Mouse (Mus musculus): ENCODE measurements at regions not wholly inside any gene's neighbourhood (a gene's known extent, or its start where the extent isn't known, plus 50 kb on each side); places are given as distances from the start of the nearest gene placed in this dataset.
A peak's percentile ranks its signal among the peaks of the same experiment; 100 is the strongest.

GRCm38 (mm10) chr2:167782231-167782999 is 92.8 kb upstream of the Tmem189 start:
- no peak for DNase-seq (ENCODE audit: low spot score in 2 of 2)

DNA sequence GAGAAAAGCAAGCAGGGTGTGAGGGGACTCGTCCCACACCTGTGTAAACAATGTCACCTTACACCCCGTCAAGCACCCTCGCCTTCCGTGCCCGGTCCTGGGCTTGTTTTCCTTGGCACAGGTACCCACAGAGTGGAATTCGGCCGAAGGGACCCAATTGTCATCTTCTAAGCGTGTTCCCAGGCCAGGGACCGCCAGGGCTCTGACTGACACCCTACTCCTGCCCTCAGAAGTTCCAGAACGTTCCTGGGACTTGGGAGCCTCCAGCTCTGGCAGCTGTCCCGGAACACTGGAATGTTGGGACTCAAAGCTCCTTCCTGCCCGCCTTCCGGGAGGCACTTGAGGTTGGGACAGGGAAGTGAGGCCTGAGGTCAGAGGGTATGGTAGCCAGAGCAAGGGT is 91.9 kb upstream of the Tmem189 start:
- DNase-seq (ENCODE audit: low spot score in 2 of 2) = peak; percentile 73 to 74

- DNase-seq (ENCODE audit: low spot score in 2 of 2) = no peak
These were observed 89.1 kb upstream of the Tmem189 start for GRCm38 (mm10) chr2:167778691-167779090.

- no peak for DNase-seq (ENCODE audit: low spot score in 2 of 2)
These were observed 88.6 kb upstream of the Tmem189 start for GRCm38 (mm10) chr2:167778271-167778670.

DNA sequence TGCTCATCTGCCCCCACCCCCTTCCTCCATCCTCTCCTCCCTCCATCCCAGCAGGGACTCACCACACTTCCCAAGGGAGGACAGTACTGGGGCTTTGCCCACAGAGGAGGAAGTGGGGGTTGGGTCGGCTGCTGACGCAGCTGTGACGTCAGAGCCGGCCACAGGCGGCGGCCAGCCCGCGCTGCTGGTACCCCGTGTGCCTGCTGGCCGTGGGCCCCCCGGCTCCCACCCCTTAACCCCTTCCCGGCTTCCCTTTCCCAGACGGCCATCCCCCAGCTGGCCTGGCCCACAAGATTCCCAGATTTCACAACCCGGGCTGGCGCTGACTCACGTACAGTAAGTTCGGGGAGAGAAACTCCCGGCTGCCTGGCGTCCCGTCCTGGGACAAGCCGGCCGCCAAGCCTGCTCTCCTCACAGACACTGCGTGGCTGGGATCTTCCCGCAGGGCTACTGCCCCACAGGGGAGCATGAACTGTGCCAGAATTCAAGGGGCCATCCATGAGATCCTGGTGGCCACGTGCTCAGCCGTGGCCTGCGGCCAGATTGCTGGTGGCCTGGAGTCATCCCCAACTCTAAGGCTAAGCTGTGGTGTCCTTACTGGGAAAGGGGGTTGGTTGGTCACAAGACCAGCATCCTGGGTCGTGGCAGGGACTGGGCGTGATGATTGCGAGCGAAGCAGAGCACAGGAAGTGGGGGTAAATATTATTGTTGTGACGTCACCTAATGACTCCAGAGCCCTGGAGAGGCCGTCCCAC is 87.9 kb upstream of the Tmem189 start:
- peak; percentile 89 to 90 for DNase-seq (ENCODE audit: low spot score in 2 of 2)

DNA sequence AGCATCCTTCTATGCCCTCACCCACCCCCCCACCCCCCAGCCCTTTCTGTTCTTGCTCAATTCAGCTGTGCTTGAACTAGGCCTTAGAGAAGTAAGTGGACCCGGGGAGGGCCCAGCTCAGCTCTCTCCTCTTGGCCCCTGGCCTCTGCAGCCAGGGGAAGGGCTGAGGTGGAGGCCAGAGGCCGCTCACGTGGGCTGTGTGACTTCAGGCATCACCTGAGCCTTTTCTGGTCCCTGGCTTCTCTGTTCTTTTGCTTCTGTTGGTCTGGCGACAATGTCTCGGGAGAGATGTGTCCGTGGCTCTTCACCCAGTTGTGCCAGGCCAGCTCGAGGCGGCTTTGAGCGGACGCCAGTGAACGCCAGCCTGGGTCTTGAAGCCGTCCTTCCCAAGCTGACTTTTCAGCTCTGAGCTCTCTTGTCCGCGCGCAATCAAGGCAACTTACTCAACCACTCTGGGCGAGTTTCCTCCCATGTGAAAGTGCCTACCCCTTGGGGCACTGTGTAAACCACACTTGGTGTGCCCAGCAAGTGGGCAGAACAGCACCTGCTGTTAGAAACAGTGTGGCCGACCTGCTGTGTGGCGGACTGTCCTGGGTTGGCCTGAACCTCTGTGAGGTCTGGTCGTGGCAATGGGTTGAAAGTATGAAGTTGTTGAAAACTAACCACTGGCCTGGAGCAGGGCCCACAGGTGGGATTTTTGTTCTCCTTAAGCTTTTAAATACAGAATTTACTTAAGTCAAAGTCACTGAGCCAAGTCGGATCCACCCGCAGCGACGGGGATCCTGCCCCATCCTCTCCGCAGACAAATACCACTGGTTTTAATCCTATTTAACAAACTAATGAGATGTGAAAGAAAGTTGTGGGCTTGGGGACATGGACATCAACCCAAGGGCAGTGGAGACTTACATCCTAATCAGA is 86.9 kb upstream of the Tmem189 start:
- DNase-seq (ENCODE audit: low spot score in 2 of 2) = no peak

DNA sequence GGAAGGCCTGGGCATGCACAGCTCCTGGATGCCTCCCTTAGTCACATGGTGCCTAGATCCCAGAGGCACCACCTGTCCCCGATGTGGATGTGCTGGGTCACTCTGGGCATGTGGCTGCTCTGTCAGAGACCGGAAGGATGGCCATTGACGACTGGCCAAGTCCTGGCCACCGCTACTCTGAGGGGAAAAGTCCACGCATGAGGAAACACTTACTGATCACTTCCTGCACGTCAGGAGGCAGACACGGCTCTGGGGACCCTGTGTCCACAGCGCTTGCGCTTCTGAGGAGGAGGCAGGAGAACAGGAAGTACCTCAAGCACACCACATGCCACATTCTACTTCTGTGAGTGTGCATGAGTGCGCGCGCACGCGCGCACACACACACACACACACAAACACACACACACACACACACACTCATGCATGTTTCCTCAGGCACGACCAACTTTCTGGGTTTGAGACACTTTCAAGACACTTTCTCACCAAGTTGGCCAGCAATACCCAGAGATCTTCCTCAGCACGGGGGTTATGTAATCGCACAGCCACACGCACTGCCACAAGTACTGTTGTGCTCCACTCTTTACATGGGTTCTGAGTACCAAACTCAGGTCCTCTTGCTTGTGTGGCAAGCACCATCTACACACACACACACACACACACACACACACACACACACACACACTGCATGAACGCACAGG is 85.7 kb upstream of the Tmem189 start:
- DNase-seq (ENCODE audit: low spot score in 2 of 2) = peak; percentile 68 to 82

- DNase-seq (ENCODE audit: low spot score in 2 of 2) = no peak
These were observed 85.2 kb upstream of the Tmem189 start for GRCm38 (mm10) chr2:167774806-167775179.

DNA sequence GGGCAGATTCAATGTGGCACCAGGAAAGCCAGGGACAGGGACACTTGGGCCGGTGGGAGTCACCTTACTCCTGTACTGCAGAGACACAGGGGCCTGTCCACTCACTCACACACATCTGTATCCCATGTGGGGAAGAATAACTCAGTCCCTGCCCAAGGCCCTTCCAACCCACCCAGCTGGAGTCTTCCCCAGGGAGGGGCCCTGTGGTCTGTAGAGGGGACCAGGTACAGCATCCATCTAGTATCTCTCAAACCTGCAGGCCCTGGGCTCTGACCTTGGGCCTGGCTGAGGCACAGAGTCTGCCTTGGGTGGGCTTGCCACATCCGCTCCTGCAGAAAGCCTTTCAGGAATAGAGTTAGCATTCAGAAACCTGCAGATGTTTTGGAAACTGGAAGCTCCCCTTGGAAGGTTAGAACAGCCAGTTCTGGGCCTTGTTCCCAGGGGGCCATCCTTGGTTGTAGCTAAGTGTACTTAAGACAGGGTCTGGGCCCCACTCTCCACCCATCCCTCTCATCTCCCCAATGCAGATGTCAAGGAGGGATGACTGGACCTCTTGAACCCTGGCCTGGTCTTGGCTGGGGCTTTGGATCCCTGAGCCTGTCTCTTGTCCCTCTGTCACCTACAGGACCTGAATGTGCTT is 84.7 kb upstream of the Tmem189 start:
- DNase-seq (ENCODE audit: low spot score in 2 of 2) = no peak

DNA sequence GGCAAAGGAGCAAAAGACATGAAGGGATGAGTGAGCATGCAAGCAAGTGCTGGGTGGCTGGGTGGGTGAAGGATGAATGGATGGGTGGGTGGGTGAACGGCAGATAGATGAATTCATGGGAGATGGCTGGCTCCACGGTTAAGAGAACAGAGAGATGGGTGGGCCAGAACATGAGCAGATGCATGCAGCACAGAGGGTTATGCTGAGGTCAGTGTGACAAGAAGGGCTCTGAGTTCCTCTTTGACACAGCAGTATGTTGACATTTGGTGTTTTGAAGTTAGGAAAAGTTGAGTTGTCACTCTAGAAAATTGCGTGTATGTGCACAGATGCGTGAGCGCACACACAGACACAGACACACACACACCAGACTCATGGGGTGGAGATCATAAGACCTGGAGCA is 83.2 kb upstream of the Tmem189 start:
- DNase-seq (ENCODE audit: low spot score in 2 of 2) = no peak

GRCm38 (mm10) chr2:167767962-167768361 is 78.3 kb upstream of the Tmem189 start:
- no peak for DNase-seq (ENCODE audit: low spot score in 2 of 2)

DNA sequence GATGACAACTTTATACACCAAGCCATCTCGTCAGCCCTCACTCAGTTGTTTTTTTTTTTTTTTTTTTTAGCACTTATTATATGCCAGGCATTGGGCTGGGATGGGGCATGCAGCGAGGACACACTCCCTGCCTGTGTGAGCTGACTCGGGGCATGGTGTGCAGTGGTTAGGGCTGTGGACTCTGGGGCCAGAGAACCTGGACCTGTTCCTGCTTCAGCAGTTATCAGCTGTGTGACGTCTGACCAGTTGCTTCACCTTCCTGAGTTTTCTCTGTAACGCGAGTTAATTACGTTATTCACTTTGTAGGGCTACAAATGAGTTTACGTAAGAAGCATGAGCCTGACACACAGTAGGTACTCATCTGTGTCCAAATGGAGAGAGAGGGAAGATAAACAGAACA is 77.7 kb upstream of the Tmem189 start:
- no peak for DNase-seq (ENCODE audit: low spot score in 2 of 2)

DNA sequence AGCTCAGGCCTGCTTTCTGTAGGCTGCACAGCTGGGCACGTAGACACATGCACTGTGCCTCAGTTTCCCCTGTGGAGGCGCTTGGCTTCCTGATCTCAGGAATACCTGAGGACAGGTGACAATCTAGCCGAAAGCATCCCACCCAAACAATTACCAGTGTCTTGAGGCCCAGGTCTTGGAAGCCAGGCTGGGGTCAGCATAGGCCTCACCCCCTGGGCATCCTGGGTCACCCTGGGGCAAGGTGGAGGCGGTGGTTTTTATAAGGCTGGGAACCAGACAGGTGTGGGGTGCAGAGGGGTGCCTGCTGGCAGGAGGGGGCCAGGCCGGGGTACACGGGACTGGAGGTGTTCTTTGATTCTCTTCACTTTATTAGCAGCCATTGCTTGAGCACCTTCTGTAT is 76.2 kb upstream of the Tmem189 start:
- DNase-seq (ENCODE audit: low spot score in 2 of 2) = no peak

DNA sequence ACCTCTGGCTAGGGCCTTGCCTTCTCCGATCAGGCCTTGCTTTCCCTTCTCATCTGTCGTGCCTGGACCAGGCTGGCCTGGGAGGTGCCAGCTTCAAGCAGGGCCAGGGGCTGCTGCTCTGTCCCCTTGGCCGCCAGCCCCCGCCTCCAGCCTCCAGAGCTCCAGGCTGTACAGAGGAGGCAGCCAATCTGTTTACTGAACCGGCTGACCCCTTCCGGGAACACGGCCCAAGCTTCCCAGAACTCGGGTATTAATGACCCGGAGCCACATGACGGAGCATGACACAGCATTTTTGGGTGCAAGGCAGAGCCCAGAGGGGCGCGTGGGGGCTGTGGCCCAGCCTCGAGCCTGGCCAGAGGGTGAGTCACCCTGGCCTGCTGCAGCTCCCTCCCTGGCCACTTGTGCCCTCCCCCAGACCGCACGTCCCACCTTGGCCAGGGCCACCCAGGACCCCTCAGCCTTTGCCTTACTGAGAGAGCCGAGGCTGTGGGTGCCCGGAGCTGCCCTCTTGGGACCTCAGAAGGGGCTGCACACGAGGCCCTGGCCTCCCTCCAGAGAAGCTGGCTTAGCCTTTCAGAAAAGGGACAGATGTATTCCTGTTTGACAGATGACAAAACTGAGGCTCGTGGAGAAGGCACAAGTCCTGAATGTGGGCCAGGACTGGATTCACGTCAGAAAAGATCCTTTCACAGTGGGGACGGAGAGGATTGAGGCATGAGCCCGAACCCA is 75.6 kb upstream of the Tmem189 start:
- peak; percentile 91 to 97 for DNase-seq (ENCODE audit: low spot score in 2 of 2)

DNA sequence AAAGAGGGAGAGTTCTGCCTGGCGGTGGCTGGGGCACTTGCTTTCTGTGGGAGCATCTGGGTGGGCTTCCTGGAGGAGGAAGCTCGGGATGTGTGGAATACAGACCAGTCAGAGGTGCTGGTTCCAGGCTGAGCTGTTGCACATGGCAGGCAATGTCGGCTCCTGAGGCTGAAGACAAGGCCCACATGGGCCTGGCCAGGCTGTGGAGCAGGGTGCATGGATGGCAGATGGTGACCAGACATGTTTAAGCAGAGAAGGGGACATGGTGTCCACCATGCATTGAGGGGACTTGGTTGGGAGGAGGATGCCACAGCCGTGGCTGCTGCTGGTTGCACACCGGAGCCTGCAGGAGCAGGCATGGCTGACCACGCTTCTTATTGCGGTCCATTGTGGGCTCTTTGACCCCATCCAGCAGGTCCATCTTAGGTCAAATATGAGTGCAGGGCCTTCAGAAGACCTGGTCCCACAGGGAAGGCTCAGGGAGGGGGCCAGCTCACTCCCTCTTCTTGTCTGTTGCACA is 74.3 kb upstream of the Tmem189 start:
- DNase-seq (ENCODE audit: low spot score in 2 of 2) = no peak

DNA sequence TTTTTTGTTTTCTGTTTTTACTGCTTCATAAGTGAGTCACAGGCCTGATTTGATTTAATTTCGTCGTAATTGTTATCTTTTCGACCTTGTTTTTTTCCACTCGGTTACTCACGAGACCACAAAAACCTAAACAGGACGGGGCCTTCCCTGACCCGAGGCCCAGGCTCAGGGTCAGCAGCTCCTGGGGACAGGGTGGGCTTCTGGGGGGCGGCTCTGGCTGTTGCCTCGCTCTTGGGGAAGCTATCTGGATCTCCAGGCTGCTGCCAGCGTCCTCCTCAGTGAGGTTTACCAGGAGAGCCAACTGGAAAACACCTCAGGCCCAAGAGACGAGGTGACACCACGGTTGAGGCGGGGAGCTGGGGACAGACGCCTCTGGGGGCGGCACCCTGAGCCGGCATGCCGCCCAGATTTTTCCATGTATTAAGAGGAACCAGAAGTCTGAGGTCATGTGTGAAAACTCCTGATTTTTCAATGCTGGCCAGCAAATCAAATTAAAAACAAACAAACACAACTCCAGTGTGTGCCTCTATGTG is 71.8 kb upstream of the Tmem189 start:
- DNase-seq (ENCODE audit: low spot score in 2 of 2) = no peak

DNA sequence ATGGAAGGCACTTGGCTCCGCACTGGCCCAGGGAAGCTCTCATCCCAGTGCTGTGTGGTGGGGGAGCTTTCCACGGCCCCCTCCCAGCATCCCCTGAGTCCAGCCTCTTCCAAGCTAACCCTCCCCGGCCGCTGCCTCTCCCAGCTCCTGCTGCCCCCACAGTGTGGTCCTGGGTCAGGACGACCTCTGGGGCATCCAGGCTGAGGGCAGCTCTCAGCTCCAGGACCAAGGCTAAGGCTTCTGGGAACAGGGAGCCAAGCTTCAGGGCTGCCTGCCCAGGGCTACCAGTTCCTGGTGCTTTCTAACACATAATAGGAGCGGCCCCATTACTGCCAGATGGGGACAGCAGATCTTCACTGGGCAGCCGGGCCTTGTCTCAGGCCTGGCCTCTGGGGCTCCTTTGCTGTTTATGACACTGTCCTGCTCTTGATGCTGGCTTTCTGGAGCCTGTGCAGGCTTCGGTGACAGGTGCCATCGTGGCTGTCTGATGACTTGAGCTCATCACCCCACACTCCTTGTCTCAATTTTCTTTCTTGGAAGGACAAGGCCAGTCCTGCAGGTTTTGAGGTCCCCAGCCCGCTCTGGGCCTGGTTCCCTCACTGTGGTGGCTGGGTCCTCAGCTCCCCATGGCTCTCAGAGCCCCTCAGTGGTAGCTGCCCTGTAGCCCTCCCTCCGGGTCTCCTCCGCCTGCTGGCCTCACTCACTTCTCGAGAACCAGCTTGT is 71.2 kb upstream of the Tmem189 start:
- no peak for DNase-seq (ENCODE audit: low spot score in 2 of 2)

- DNase-seq (ENCODE audit: low spot score in 2 of 2) = peak; percentile 68 to 72
These were observed 70.2 kb upstream of the Tmem189 start for GRCm38 (mm10) chr2:167759603-167760390.
